Mouse (Mus musculus): ENCODE measurements around the gene Zcchc13. TPM values are rescaled to one million over a fixed set of nuclear protein-coding genes. Genes with fewer than 3 reads are reported as not detected.

Gene Zcchc13
- not detected in 2 replicates for polyA plus RNA-seq (2012; rRNA removed)

GRCm38 (mm10) chrX:103630303-103630702 is at the start of gene Zcchc13:
Gene Zcchc13 (plus strand): TSS chrX:103630586.

Other genes with a start within 250 kb of the Zcchc13 start
- not detected in 2 replicates for gene Tsx, start 216.1 kb upstream of the Zcchc13 start, polyA plus RNA-seq (2012; rRNA removed)
- gene Gm26992, start 208.6 kb upstream of the Zcchc13 start, polyA plus RNA-seq (2012; rRNA removed) = not detected in 2 replicates
- 2.9 and 6.6 TPM in 2 replicates for gene Slc16a2, start 191.4 kb downstream of the Zcchc13 start, polyA plus RNA-seq (2012; rRNA removed)